Mouse (Mus musculus) heart, postnatal 0 days (tissue): ENCODE measurements around the gene Per1. TPM values are rescaled to one million over a fixed set of nuclear protein-coding genes. Genes with fewer than 3 reads are reported as not detected.

Source experiments
- ATAC-seq: fragments of 200-750 bp; cut with Nextera tagmentation; 2 replicates; pipeline ENCODE4 v1.8.0; 2017; ENCODE audit warnings: low read depth, moderate number of reproducible peaks, moderate library complexity; ENCODE audit not compliant: insufficient read depth
- DNase-seq: peaks from one replicate; pipeline ENCODE4 v3.0.0-alpha.2; 2016; ENCODE audit warnings: low spot score
- H3K27ac ChIP-seq: fragments of 300-500 bp; sonication (generic); 2 replicates; pipeline ENCODE4 v1.5.1; 2014; ENCODE audit warnings: low read depth, mild to moderate bottlenecking
- H3K27me3 ChIP-seq: fragments of 300-500 bp; sonication (generic); 2 replicates; pipeline ENCODE4 v1.6.1; 2014; ENCODE audit warnings: low read length, mixed read lengths; ENCODE audit not compliant: control insufficient read depth, insufficient read depth
- H3K36me3 ChIP-seq: fragments of 300-500 bp; sonication (generic); replicated peaks from 2 replicates; pipeline ENCODE4 v1.6.1; 2014; ENCODE audit warnings: low read length, mixed read lengths; ENCODE audit not compliant: control insufficient read depth, insufficient read depth
- H3K4me1 ChIP-seq: fragments of 300-500 bp; sonication (generic); 2 replicates; pipeline ENCODE4 v1.6.1; 2014; ENCODE audit warnings: antibody characterized with exemption; ENCODE audit not compliant: control insufficient read depth, insufficient read depth
- H3K4me2 ChIP-seq: fragments of 300-500 bp; sonication (generic); 2 replicates; pipeline ENCODE4 v1.6.1; 2014; ENCODE audit warnings: low read depth, mild to moderate bottlenecking, low read length, moderate library complexity
- H3K4me3 ChIP-seq: fragments of 300-500 bp; sonication (generic); 2 replicates; pipeline ENCODE4 v1.5.1; 2014; ENCODE audit warnings: low read depth, low read length
- H3K9ac ChIP-seq: fragments of 300-500 bp; sonication (generic); replicated peaks from 2 replicates; pipeline ENCODE4 v1.6.1; 2014; ENCODE audit warnings: low read depth, low read length, mixed read lengths
- H3K9me3 ChIP-seq: fragments of 300-500 bp; sonication (generic); replicated peaks from 2 replicates; pipeline ENCODE4 v1.6.1; 2016; ENCODE audit warnings: low read length; ENCODE audit not compliant: control insufficient read depth
- CTCF ChIP-seq: IDR thresholded peaks from 2 replicates; pipeline ENCODE4 v1.5.1; 2016; ENCODE audit warnings: antibody characterized with exemption, control low read depth, low read depth
- EP300 ChIP-seq: IDR thresholded peaks from 2 replicates; pipeline ENCODE4 v1.6.1; 2016; ENCODE audit warnings: antibody characterized with exemption, low read depth
- WGBS: fragments of 180-500 bp; shearing (Covaris S2); extraction: QIAGEN DNeasy Blood & Tissue Kit; methylation state at CpG from one replicate; pipeline ENCODE4 v1.1.7; 2014; 5-methylcytosine and 5-hydroxymethylcytosine counted together
- polyA plus RNA-seq: library from polyadenylated mRNA; unstranded; fragments of >200 nt; fragmentation: Nextera tagmentation; extraction: Ambion mirVana; gene quantifications from 2 replicates; pipeline ENCODE4 v1.2.1, GENCODE M21; 2015
- total RNA-seq: library from RNA; depleted of rRNA; stranded (reverse); fragments of >200 nt; gene quantifications from 2 replicates; pipeline ENCODE4 v1.2.3, GENCODE M21; 2014; ENCODE audit warnings: low replicate concordance

The Per1 gene
- total and polyA plus RNA-seq, 2 experiments from 2014 or later, result 8.1 to 76.8 TPM

DNA sequence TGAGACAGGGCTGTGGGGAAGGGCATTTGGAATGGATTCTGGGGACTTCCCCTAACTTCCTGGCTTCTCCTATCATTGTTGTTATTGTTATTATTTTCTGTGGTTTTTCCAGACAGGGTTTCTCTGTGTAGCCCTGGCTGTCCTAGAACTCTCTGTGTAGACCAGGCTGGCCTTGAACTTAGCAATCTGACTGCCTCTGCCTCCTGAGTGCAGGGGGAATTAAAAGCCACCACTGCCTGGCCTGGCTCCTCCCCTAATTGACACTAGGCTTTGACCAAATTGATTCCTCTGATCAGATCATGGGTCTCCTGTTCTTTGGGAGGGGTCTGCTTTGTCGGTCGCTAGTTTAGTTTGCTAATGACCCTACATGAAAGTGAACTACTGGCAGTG lies 31.7 kb downstream of the Per1 start:
- no peak for DNase-seq
- Histone ChIP-seq H3K27ac (no peak overlapping the region), H3K9ac (no peak overlapping the region), H3K9me3 (no peaks in the 10 kb centered on the region), H3K27me3 (no peaks in the 10 kb centered on the region), H3K36me3 (no peaks in the 10 kb centered on the region), H3K4me1 (peaks cover 9% of the 10 kb centered on the region; the same call in 1 of the 2 replicates), H3K4me3 (no peak overlapping the region), H3K4me2 (no peak overlapping the region)
- no peak for ATAC-seq
- WGBS, result 68% methylated on average over 2 of the region's 2 CpGs
- no peak for TF ChIP-seq EP300
- TF ChIP-seq CTCF, result no peak

DNA sequence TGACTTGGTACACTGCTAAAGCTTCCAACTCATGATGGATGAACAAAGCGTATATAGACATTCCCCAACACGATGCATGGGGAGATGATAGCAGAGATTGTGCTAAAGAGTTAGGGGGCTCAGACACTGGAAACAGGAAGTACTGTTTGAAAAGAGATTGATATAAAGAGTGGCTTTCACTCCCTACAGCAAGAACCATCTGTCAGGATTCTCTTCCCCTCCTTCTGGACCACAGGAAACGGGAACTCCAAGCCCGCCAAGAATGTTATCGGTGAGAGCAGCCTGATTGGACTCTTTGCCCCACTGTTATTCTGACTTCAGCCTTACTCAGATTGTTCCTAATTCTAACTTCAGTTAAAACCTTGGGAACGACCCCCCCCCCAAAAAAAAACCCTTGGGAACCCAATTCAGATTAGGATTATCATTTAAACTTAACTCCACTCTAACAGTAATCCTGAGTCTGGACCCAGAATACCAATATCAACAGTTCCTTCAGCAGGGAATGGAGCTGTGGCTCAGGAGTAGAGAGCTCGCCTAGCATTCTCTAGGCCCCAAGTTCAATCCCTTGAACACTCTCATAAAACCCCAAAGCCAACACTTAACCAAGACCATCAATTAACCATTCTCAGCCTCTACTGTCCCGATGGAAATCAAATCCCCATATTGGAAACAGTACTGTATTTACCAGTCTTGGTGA lies 33.6 kb downstream of the Per1 start:
- 59% methylated on average over 8 of the region's 8 CpGs for WGBS
- H3K27ac ChIP-seq, result no peak overlapping the region
- H3K4me2 ChIP-seq, result no peak overlapping the region
- H3K4me1 ChIP-seq, result peaks cover 8% of the 10 kb centered on the region; the same call in 1 of the 2 replicates
- no peaks in the 10 kb centered on the region for H3K36me3 ChIP-seq
- DNase-seq (no peak), ATAC-seq (no peak)
- no peaks in the 10 kb centered on the region for H3K27me3 ChIP-seq
- H3K9ac ChIP-seq, result no peak overlapping the region
- no peak overlapping the region for H3K4me3 ChIP-seq
- TF ChIP-seq EP300 (no peak), CTCF (no peak)
- no peaks in the 10 kb centered on the region for H3K9me3 ChIP-seq

DNA sequence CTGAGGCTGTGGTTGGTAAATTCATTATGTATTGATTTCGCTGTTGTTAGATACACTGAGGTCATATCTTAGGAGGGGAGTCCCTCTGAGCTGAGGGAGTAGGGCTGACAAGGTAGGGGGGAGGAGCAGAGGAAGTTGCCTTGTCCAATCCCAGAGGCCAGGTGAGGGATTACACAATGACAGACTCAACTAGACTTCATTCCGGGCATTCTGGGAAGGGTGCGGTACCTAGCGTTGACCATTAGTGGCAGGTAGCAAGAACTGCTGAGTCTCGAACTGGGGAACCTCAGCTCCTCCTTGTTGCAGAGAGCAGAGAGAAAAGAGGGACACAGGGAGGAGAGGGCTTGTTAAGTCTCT lies 38.5 kb downstream of the Per1 start:
- peak overlapping the region; percentile 40; the same call in 1 of the 2 replicates for H3K4me3 ChIP-seq
- H3K4me2 ChIP-seq, result peak overlapping the region; percentile 60; the same call in 1 of the 2 replicates
- H3K9ac ChIP-seq, result no peak overlapping the region
- no peaks in the 10 kb centered on the region for H3K36me3 ChIP-seq
- H3K27ac ChIP-seq, result no peak overlapping the region
- TF ChIP-seq CTCF (no peak), EP300 (no peak)
- no peaks in the 10 kb centered on the region for H3K9me3 ChIP-seq
- DNase-seq (no peak), ATAC-seq (no peak)
- WGBS, result 35% methylated on average over 5 of the region's 5 CpGs
- no peaks in the 10 kb centered on the region for H3K27me3 ChIP-seq
- no peaks in the 10 kb centered on the region for H3K4me1 ChIP-seq

DNA sequence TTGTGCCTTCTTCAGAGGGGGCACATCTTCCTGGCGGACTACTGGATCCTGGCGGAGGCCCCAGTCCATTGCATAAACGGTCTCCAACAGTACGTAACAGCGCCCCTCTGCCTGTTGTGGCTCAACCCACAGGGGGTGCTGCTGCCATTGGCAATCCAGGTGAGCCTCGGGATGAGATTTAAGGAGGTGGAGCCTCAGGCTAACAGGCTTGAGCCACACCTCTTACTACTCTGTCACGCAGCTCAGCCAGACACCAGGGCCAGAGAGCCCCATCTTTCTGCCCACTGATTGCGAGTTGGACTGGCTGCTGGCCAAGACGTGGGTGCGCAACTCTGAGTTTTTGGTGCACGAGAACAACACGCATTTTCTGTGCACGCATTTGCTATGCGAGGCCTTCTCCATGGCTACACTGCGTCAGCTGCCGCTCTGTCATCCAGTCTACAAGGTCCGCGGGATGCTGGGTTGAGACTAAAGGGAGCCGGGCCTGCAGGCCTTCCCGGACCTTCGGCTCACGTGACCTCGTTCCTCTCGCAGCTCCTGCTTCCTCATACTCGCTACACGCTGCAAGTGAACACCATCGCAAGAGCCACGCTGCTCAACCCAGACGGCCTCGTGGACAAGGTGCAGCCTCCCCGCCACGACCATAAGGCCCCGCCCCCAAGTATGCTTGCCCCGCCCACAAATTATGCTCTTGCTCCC lies 39.1 kb downstream of the Per1 start:
- no peak overlapping the region for H3K9ac ChIP-seq
- peak overlapping the region; percentile 40 for H3K4me3 ChIP-seq
- peak; percentile 23 for DNase-seq
- peak overlapping the region; percentile 60 for H3K4me2 ChIP-seq
- H3K27ac ChIP-seq, result no peak overlapping the region
- H3K9me3 ChIP-seq, result no peaks in the 10 kb centered on the region
- TF ChIP-seq EP300 (no peak), CTCF (peak; percentile 43)
- peak; percentile 76 for ATAC-seq
- WGBS, result 4% methylated on average over 34 of the region's 34 CpGs
- H3K36me3 ChIP-seq, result no peaks in the 10 kb centered on the region
- H3K27me3 ChIP-seq, result no peaks in the 10 kb centered on the region
- no peaks in the 10 kb centered on the region for H3K4me1 ChIP-seq

DNA sequence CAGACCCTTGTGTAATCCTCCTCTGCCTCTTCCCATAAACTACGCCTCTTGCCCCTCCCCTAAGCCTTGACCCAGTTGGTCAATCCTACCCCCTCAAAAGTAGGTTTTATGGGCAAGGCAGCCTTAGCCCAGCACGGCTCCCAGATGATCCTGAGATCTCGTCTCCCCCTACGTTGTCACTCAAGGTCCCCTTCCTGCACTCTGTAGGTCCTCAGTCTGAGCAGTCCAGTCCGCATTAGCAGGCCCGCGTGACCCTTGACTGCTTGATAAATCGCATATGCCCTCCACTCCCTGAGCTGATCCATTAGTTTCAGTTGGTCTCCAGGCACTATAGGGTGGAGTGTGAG lies 39.6 kb downstream of the Per1 start:
- H3K27ac ChIP-seq, result no peak overlapping the region
- peak overlapping the region; percentile 40 for H3K4me3 ChIP-seq
- no peaks in the 10 kb centered on the region for H3K27me3 ChIP-seq
- DNase-seq (no peak), ATAC-seq (no peak)
- H3K4me2 ChIP-seq, result peak overlapping the region; percentile 60
- no peak for TF ChIP-seq CTCF
- TF ChIP-seq EP300, result no peak
- H3K36me3 ChIP-seq, result no peaks in the 10 kb centered on the region
- no peaks in the 10 kb centered on the region for H3K9me3 ChIP-seq
- H3K4me1 ChIP-seq, result no peaks in the 10 kb centered on the region
- WGBS, result 41% methylated on average over 8 of the region's 8 CpGs
- H3K9ac ChIP-seq, result no peak overlapping the region
